Mouse (Mus musculus): ENCODE data around the gene Plac1. TPM values are rescaled to one million over a fixed set of nuclear protein-coding genes. Genes with fewer than 3 reads are reported as not detected.
"Not testable (repeated sequence)": the region's sequence is repeated elsewhere in the genome, so short reads cannot be mapped to it uniquely, and the experiment has no call there.

The Plac1 gene
- polyA plus RNA-seq, 1 experiment from 2014 or later: 2.0 TPM

DNA sequence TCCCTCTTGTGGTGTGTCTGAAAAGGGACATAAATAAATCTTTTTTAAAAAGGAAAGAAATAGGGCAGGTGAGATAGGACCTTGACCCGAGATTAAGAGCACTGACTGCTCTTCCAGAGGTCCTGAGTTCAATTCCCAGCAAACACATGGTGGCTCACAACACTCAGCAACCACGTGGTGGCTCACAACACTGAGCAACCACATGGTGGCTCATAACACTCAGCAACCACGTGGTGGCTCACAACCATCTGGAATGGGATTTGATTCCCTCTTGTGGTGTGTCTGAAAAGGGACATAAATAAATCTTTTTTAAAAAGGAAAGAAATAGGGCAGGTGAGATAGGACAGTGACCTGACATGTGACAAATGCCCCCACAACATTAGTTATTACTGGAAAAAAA, 215.6 kb downstream of the Plac1 start:
- H3K27ac ChIP-seq; DNase-seq (ENCODE audit: extremely low spot score, low spot score); H3K4me1 ChIP-seq; H3K9me3 ChIP-seq; H3K4me3 ChIP-seq; H3K27me3 ChIP-seq (ENCODE audit: poor library complexity, severe bottlenecking): not testable (repeated sequence)
- H3K36me3 ChIP-seq (replicated peaks): peaks cover 10% of the 10 kb centered on the region; the same call in 1 of the 2 replicates
- WGBS: 24% methylated on average over 3 of the region's 3 CpGs

DNA sequence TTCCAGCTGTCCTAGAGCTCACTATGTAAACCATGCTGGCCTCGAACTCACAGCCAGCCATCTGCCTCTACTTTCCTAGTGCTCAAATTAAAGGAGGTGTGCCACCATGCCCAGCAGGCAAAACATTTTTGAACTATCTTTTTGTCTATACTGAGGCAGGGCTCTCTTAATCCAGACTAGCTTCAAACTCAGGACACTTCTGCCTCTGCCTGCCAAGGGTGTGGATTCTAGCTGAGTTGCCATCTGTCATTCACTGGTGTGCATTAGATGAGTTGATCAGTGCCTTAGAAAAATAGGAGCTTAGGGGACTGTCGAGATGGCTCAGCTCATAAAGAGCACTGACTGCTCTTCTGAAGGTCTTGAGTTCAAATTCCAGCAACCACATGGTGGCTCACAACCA, 216.9 kb downstream of the Plac1 start:
- no peak overlapping the region for H3K27ac ChIP-seq
- no peak overlapping the region for H3K4me3 ChIP-seq
- peaks cover 10% of the 10 kb centered on the region; the same call in 1 of the 2 replicates for H3K36me3 ChIP-seq (replicated peaks)
- H3K27me3 ChIP-seq (ENCODE audit: poor library complexity, severe bottlenecking): no peaks in the 10 kb centered on the region
- H3K4me1 ChIP-seq: no peaks in the 10 kb centered on the region
- WGBS: 88% methylated on average over 2 of the region's 2 CpGs
- no peak for DNase-seq (ENCODE audit: extremely low spot score, low spot score)
- H3K9me3 ChIP-seq: no peaks in the 10 kb centered on the region

MicroRNAs encoded within 50 kb of the gene (microRNA counts, 519-probe panel; counts per million panel counts)
- microRNA mmu-miR-322: 6,408 counts per million, percentile 94 among the panel's probes with 10 or more counts
- 341 counts per million, percentile 65 among the panel's probes with 10 or more counts for microRNA mmu-miR-351
- microRNA mmu-miR-450a-3p: 341 counts per million, percentile 65 among the panel's probes with 10 or more counts
- 4,783 counts per million, percentile 81 among the panel's probes with 10 or more counts for microRNA mmu-miR-450a-5p
- microRNA mmu-miR-450b-3p: 341 counts per million, percentile 65 among the panel's probes with 10 or more counts
- 341 counts per million, percentile 65 among the panel's probes with 10 or more counts for microRNA mmu-miR-450b-5p
- microRNA mmu-miR-503: 341 counts per million, percentile 65 among the panel's probes with 10 or more counts
- microRNA mmu-miR-542-3p: 341 counts per million, percentile 65 among the panel's probes with 10 or more counts
- microRNA mmu-miR-542-5p: 2,686 counts per million, percentile 70 among the panel's probes with 10 or more counts

Small RNA genes within 50 kb of the gene (microRNA-seq; reads per million reads assigned to microRNA genes)
- gene Mir322 (16,125 reads per million, percentile 97 among the genes with 10 or more reads in this experiment), gene Mir351 (2,772 reads per million, percentile 85 among the genes with 10 or more reads in this experiment), gene Mir450-1 (20.4 reads per million, percentile 31 among the genes with 10 or more reads in this experiment), gene Mir450-2 (8.4 reads per million, percentile 18 among the genes with 10 or more reads in this experiment), gene Mir450b (258 reads per million, percentile 57 among the genes with 10 or more reads in this experiment), gene Mir503 (521 reads per million, percentile 68 among the genes with 10 or more reads in this experiment), gene Mir542 (553 reads per million, percentile 68 among the genes with 10 or more reads in this experiment)

Other genes starting within 250 kb of the Plac1 start
- gene Fam122b, start 29.7 kb upstream of the Plac1 start, polyA plus RNA-seq (2016; fragmentation: Nextera tagmentation; extraction: Ambion mirVana): 7.4 and 7.9 TPM in 2 replicates
- not detected in 2 replicates for gene Fam122c, start 33.3 kb upstream of the Plac1 start, polyA plus RNA-seq (2016; fragmentation: Nextera tagmentation; extraction: Ambion mirVana)
- gene Mospd1, start 130.4 kb upstream of the Plac1 start, polyA plus RNA-seq (2016; fragmentation: Nextera tagmentation; extraction: Ambion mirVana): 39.7 and 40.9 TPM in 2 replicates
- gene Etd, start 194.8 kb upstream of the Plac1 start, polyA plus RNA-seq (2016; fragmentation: Nextera tagmentation; extraction: Ambion mirVana): not detected in 2 replicates